12 mouse cellular contexts compared by ENCODE assay signal in the genomic region with DNA sequence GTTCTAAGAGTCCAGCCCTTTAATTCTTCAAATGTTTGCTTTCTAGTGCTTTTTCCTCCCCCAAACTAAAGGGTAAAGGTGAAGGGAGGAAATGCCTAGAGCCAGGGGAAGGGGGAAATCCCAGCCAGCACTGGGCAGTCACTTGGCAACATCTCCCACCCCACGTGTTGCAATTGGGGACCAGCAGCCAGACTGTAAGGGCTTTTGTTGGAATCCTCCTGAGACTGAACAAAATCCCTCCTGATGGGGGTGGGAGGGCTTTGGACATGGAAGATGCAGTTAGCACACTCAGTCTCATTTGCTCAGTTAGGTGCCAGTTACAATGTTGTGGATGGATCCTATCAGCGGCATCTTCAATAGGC. TPM values are rescaled to one million over a fixed set of nuclear protein-coding genes. Genes with fewer than 3 reads are reported as not detected.
DNase-seq lines count a peak whose midpoint lies in the region; ATAC-seq and TF ChIP-seq lines count a peak whose summit lies in the region.
"Had no signal": no experiment of that assay in that cellular context is flagged by ENCODE, and none has a peak within 500 bp of the region (broad histone marks: within the 10 kb centered on the region; RNA-seq: fewer than 3 reads in every experiment).

No protein-coding gene starts in this region.

- no peak overlapping the region for H3K4me3 ChIP-seq in left cerebral cortex, adult 2 months
- no peak overlapping the region for H3K4me3 ChIP-seq in limb, embryonic 14.5 days (replicated peaks; ENCODE audit: low read length)
- H3K4me3 ChIP-seq: erythroblast, embryonic 14.5 days had no signal

- WGBS in limb, embryonic 14.5 days = 43% methylated on average over 2 of the region's 2 CpGs

- H3K27ac ChIP-seq in left cerebral cortex, adult 2 months = peak overlapping the region; percentile 50
- H3K27ac ChIP-seq in limb, embryonic 14.5 days (replicated peaks; ENCODE audit: low read depth, low read length) = peak overlapping the region; percentile 43; the same call in 1 of the 2 replicates

- no peaks in the 10 kb centered on the region for H3K27me3 ChIP-seq in limb, embryonic 14.5 days (ENCODE audit: control insufficient read depth, insufficient read depth, low read length)

- no peak for TF ChIP-seq POLR2A in limb, embryonic 14.5 days (IDR thresholded peaks at IDR 0.05; ENCODE audit: borderline replicate concordance, extremely low read depth, insufficient read depth, insufficient read length)

- H3K9me3 ChIP-seq in limb, embryonic 14.5 days (ENCODE audit: control insufficient read depth, low read length) = no peaks in the 10 kb centered on the region

- ATAC-seq in limb, embryonic 14.5 days (ENCODE audit: low FRiP score, low read depth) = no peak

- H3K36me3 ChIP-seq in limb, embryonic 14.5 days (ENCODE audit: control insufficient read depth, insufficient read depth, low read length) = peaks cover 23% of the 10 kb centered on the region

- intact Hi-C loops in left cerebral cortex, adult 2 months (cut with DNase I) = no loop called here
- intact Hi-C loops in left cerebral cortex, postnatal 10 days (cut with DNase I) = no loop called here
- intact Hi-C loops in heart, postnatal 14 days (cut with DNase I) = loop anchor here (5.0 kb wide), 1 partner anchor 71 kb away; no protein-coding TSS in a partner anchor

- peaks cover 20% of the 10 kb centered on the region for H3K4me1 ChIP-seq in limb, embryonic 14.5 days (ENCODE audit: control insufficient read depth, insufficient read depth, low read length)

- TF ChIP-seq CTCF in left cerebral cortex, adult 2 months (IDR thresholded peaks at IDR 0.05) = no peak; the same call in 1 of the 2 replicates

- H3K4me2 ChIP-seq in limb, embryonic 14.5 days (replicated peaks; ENCODE audit: low read depth, low read length, severe bottlenecking) = no peak overlapping the region
- H3K4me2 ChIP-seq: heart, embryonic 11.5 days had no signal

- DNase-seq in adrenal gland, postnatal 10 days = peak; percentile 65
- DNase-seq in adrenal gland, postnatal 4 days (ENCODE audit: low spot score in 2 of 2) = no peak
- no peak for DNase-seq in left cerebral cortex, adult 2 months (ENCODE audit: extremely low spot score in 1 of 2, low spot score in 2 of 2)
- no peak for DNase-seq in left cerebral cortex, postnatal 10 days (ENCODE audit: extremely low spot score in 1 of 2, low spot score in 2 of 2)
- peak; percentile 16 for DNase-seq in adrenal gland, postnatal 25 days
- DNase-seq in limb, embryonic 14.5 days (ENCODE audit: low spot score) = no peak
- DNase-seq in heart, postnatal 14 days = no peak
- no peak for DNase-seq in MN1 (ENCODE audit: low spot score)
- DNase-seq: cerebellum, adult 11 months had no signal

- no peak overlapping the region for H3K9ac ChIP-seq in limb, embryonic 14.5 days (ENCODE audit: low read depth, low read length, severe bottlenecking)

RNA-seq across cellular contexts. Expression of a gene that starts 23.1 kb away (rescaled TPM):
- total RNA-seq in adrenal gland, postnatal 10 days (2021) = 1 to 10 TPM; 1.7 to 2.0 TPM
- total RNA-seq in adrenal gland, postnatal 4 days (2021) = under 1 TPM; 0.42 to 0.73 TPM
- under 1 TPM in 1 of 2 experiments, not detected in 1; 0.65 TPM for total RNA-seq in left cerebral cortex, adult 2 months (2021)
- under 1 TPM; 0.63 to 0.75 TPM for total RNA-seq in left cerebral cortex, postnatal 10 days (2021)
- total RNA-seq in adrenal gland, postnatal 25 days (2021) = not detected in 2 replicates
- 1.3 and 1.7 TPM in 2 replicates for polyA plus RNA-seq in limb, embryonic 14.5 days (2012; rRNA removed)
- polyA plus RNA-seq in limb, embryonic 14.5 days (2014; fragmentation: Nextera tagmentation; extraction: Ambion mirVana) = 0.18 and 0.58 TPM in 2 replicates
- total RNA-seq in heart, postnatal 14 days (2021) = under 1 TPM; 0.19 to 0.51 TPM

RNA-seq across cellular contexts. Expression of a gene that starts 51.9 kb away (rescaled TPM):
- 10 to 100 TPM; 31.6 to 39.5 TPM for total RNA-seq in adrenal gland, postnatal 10 days (2021)
- 10 to 100 TPM; 44.5 to 45.3 TPM for total RNA-seq in adrenal gland, postnatal 4 days (2021)
- total RNA-seq in left cerebral cortex, adult 2 months (2021) = 10 to 100 TPM; 30.9 to 33.7 TPM
- 10 to 100 TPM; 26.0 to 26.8 TPM for total RNA-seq in left cerebral cortex, postnatal 10 days (2021)
- 26.0 and 30.4 TPM in 2 replicates for total RNA-seq in adrenal gland, postnatal 25 days (2021)
- polyA plus RNA-seq in limb, embryonic 14.5 days (2012; rRNA removed) = 10.0 and 12.2 TPM in 2 replicates
- 11.4 and 14.1 TPM in 2 replicates for polyA plus RNA-seq in limb, embryonic 14.5 days (2014; fragmentation: Nextera tagmentation; extraction: Ambion mirVana)
- 10 to 100 TPM; 28.3 to 29.5 TPM for total RNA-seq in heart, postnatal 14 days (2021)

RNA-seq across cellular contexts. Expression of a gene that starts 52.3 kb away (rescaled TPM):
- total RNA-seq in adrenal gland, postnatal 10 days (2021) = 10 to 100 TPM in 1 of 2 experiments, 1 to 10 TPM in 1; 8.4 to 13.0 TPM
- 10 to 100 TPM; 16.3 to 20.2 TPM for total RNA-seq in adrenal gland, postnatal 4 days (2021)
- total RNA-seq in left cerebral cortex, adult 2 months (2021) = 1 to 10 TPM; 6.3 to 7.1 TPM
- 1 to 10 TPM; 5.6 to 6.0 TPM for total RNA-seq in left cerebral cortex, postnatal 10 days (2021)
- total RNA-seq in adrenal gland, postnatal 25 days (2021) = 16.6 and 18.0 TPM in 2 replicates
- polyA plus RNA-seq in limb, embryonic 14.5 days (2012; rRNA removed) = 8.4 and 11.4 TPM in 2 replicates
- polyA plus RNA-seq in limb, embryonic 14.5 days (2014; fragmentation: Nextera tagmentation; extraction: Ambion mirVana) = not detected in 2 replicates
- 1 to 10 TPM; 3.4 to 5.8 TPM for total RNA-seq in heart, postnatal 14 days (2021)
- polyA plus RNA-seq: erythroblast, embryonic 14.5 days; heart, embryonic 11.5 days; stomach, embryonic 14.5 days had no signal

Comparison
In these comparisons a context has a peak if more than half of its experiments do, and no peak if none do; other contexts are left out.
1. DNase-seq: peak in adrenal gland, postnatal 10 days (single experiment) and adrenal gland, postnatal 25 days (single experiment); none in adrenal gland, postnatal 4 days (0 of 2), left cerebral cortex, adult 2 months (0 of 2), left cerebral cortex, postnatal 10 days (0 of 2), limb, embryonic 14.5 days (single experiment), heart, postnatal 14 days (0 of 2) and MN1 (single experiment).